Mouse (Mus musculus) ovary, postnatal 36 days (tissue): ENCODE data around the gene Adamts17.

ENCODE experiments used
- DNase-seq: peaks from one replicate; pipeline ENCODE4 v3.0.0; 2022; ENCODE audit warnings: low spot score, mixed read lengths

The Adamts17 gene

GRCm38 (mm10) chr7:66970974-66971373 lies 131.4 kb downstream of the Adamts17 start:
- DNase-seq: no peak

GRCm38 (mm10) chr7:66974859-66975258 lies 135.3 kb downstream of the Adamts17 start:
- DNase-seq: no peak

DNA sequence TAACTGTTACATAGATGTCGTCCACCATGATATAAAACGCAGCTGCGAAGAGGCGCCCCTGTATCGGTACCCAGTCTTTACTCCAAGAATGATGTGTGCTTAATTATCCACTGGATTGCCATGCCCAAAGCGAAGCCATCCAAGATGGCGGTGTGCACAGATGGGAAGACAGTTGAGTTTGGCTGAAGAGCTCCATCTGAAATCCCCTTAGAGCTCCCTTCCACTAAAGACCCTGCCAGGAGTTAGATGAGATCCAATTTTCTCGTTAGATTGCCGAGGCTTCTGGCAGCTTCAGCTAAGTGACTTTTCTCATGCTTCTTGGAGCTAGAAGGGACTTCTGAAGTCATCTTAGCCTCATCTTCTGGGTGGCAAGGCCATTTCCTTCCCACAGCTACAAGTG lies 136.8 kb downstream of the Adamts17 start:
- no peak for DNase-seq

- no peak for DNase-seq
These were observed 142.1 kb downstream of the Adamts17 start for GRCm38 (mm10) chr7:66981591-66981990.

DNA sequence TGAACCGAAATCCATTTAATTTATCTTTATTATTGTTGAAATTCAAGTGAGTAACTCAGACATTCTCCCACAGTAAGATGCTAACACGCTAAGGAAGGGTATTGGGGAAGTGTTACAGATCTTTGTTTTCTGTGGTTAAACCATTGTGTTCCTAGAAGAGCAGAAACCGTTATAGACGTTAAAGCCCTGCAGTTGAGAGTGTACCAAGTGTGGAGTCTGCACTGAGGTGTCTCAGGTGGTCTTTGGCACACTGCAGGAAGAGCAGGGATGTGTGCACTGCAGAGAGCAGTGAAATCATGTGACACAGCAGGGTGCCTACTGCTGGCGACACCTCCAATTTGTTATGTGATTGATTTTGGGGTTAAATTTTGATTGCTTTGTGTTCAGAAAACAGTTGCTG lies 142.5 kb downstream of the Adamts17 start:
- DNase-seq: no peak

GRCm38 (mm10) chr7:66987671-66988070 lies 148.1 kb downstream of the Adamts17 start:
- no peak for DNase-seq

GRCm38 (mm10) chr7:66988441-66988840 lies 148.9 kb downstream of the Adamts17 start:
- no peak for DNase-seq

- no peak for DNase-seq
These were observed 150.0 kb downstream of the Adamts17 start for GRCm38 (mm10) chr7:66989357-66990045.

- DNase-seq: no peak
These were observed 159.3 kb downstream of the Adamts17 start for GRCm38 (mm10) chr7:66998821-66999220.

GRCm38 (mm10) chr7:67003648-67004047 lies 164.1 kb downstream of the Adamts17 start:
- no peak for DNase-seq

GRCm38 (mm10) chr7:67004220-67004619 lies 164.7 kb downstream of the Adamts17 start:
- DNase-seq: no peak

- no peak for DNase-seq
These were observed 170.3 kb downstream of the Adamts17 start for GRCm38 (mm10) chr7:67009841-67010240.

DNA sequence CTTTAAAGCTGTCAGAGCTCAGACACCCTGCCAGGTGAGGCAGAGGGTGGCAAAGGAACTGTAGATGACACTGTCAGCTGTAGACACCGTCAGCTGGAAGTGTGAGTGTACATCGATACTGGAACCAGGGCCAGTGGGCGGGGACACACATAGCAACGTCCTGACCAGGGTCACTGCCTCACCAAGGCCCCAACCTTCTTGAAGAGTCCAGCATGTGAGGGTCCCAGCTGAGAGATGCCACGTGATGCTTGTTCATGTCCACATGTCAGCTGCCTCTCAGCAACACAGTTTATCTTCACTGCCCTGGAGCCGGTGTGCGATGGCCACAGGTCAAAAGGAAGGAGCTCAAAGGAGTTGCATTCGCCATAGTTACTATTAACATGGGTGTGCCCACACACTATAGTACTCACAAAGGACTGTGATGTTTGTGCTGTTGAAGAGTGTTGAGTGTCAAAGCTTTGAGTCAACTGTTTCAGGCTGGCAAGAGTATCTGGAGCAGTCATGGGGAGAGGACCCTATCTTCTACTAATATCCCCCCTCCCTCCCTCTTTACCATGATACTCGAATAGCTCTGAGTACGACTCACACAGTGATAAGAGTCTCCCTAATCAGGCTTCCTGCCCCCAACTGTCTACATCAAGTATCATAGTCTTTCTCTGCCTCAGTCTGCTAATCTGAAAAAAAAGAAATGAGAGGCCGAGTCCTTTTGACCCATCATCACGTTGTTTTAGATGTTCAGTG lies 172.6 kb downstream of the Adamts17 start:
- no peak for DNase-seq

- DNase-seq: peak; percentile 29
These were observed 173.8 kb downstream of the Adamts17 start for GRCm38 (mm10) chr7:67013211-67013895.

GRCm38 (mm10) chr7:67019937-67020336 lies 180.4 kb downstream of the Adamts17 start:
- no peak for DNase-seq

DNA sequence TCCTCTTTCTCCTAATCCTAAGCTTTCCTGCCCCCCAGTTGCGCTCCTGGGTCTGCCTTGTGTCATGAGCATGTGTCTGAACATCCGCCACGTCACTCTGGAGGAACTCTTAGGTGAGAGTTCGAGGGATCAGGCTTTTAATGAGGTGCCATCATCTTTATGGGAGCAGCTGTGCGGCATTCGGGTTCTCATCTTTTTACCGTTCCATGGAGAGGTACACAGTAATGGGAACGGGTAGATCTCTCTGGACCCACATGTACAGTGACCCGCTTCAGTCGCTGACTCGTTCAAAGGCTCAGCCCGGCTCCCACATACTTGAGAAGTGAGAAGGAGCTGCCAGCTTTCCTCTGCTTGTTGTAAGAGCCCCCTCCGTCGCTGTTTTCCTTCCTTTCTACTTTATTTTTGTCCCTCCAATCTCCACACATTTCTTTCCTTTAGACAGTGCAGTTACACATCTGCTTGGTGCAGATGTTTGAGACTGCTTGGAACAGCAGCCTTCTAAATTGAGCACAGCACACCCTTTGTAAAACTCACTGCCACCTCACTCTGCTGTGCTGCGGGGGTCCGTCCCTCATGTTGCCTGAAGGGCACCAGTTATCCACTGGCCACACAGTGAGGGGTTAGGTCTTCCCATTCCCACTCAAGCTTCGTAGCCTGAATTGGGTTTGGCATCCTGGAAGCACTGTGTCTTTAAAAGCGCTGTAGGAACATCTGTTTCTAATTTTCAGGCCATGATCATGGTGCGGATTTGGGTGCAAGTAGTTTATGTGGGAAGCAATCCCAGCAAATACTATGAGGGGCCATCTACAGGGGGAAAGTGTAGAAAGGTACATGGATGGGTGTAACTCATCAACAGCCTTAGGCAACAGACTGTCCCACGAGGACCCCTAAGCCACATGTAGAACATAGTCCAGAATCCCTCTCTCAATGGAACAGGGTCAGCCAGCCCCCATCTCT lies 186.9 kb downstream of the Adamts17 start:
- no peak for DNase-seq

DNA sequence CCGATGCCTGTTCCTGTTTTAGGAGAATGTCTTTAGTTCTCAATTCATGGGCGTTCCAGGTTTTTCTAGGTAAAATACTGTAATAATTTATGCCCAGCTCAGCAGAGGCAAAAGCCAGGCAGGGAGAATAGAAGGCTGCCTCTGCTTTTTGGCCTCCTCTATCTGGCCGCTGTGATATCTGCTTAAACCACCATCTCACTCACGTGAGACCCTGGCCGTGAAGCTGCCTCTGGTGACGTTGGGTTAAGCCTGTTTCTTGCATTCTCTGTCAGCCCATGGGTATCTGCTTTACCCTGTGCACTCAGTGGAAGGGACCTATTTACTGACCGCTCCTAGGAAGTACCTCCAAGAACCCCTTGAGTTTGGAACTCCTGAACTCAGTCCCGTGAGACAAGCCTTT lies 187.7 kb downstream of the Adamts17 start:
- DNase-seq: no peak

- DNase-seq: no peak
These were observed 188.2 kb downstream of the Adamts17 start for GRCm38 (mm10) chr7:67027696-67028095.

DNA sequence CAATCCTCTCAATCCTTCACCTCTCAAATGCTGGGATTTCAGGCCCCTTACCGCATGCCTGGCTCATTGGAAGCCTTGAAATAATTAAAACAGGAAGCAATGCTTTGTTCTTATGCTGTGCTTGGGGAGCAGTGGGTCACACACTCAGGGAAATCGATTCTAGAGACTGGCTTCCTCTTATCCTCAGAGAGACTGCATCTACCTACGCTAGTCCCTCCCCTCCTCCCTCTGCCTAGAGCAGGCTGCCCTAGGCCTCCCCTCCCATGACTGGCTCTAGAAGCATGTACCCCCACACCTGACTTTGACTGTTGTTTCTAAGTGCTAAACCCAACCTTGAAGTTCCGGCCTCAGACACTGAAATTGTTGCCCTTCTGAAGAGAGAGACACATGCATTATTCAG lies 189.4 kb downstream of the Adamts17 start:
- no peak for DNase-seq

- DNase-seq: no peak
These were observed 189.9 kb downstream of the Adamts17 start for GRCm38 (mm10) chr7:67029481-67029880.

DNA sequence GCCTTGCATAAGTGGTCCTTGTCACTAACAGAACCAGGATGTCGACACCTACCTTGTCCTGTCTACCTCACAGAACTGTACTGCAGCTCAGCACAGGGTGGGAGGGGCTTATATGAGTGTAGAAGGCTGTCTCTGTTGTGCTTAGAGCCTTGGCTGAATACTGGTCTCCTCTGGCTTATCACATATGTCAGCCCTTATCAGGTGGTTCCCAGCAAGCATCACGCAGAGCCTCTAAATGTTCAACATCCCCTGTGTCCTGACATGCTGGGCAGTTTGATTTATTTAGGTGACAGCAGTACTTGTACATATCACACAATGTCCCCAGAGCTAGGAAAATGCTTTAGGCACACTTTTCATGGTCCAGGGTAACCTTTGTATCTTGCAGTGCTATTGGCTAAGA lies 191.7 kb downstream of the Adamts17 start:
- no peak for DNase-seq

DNA sequence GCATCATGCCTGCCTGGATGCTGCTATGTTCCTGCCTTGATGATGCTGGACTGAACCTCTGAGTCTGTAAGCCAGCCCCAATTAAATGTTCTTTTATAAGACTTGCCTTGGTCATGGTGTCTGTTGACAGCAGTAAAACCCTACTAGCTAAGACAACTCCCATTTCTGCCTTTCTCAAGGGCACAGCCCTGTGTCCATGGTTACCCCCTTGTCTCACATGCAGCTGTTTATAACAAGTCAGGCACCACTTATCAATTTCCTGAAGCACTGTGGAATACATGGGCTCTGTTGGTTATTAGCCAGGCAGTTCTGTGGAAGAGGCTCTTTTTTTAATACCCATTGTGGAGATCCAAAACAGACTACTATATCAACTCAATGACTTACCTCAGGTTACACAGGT lies 193.1 kb downstream of the Adamts17 start:
- no peak for DNase-seq
